Mouse (Mus musculus) spleen, adult 2 months (tissue): ENCODE results near the gene Rsph10b.

ENCODE experiments used
- CTCF ChIP-seq: fragments of 200-500 bp; IDR thresholded peaks from 2 replicates; pipeline ENCODE4 v1.5.1; 2011; ENCODE audit warnings: mild to moderate bottlenecking, inconsistent platforms; ENCODE audit not compliant: insufficient read depth, insufficient read length, insufficient replicate concordance; ENCODE audit errors: extremely low read depth
- POLR2A ChIP-seq: fragments of 200-500 bp; IDR thresholded peaks from 2 replicates; pipeline ENCODE4 v1.6.1; 2011; ENCODE audit warnings: low read depth, low read length, inconsistent platforms

GRCm38 (mm10) chr5:143918120-143918519 is 14.7 kb upstream of the Rsph10b start:
- TF ChIP-seq CTCF (no peak), POLR2A (no peak)
